Mouse (Mus musculus): Measurements from ENCODE around the gene Usp50. TPM values are rescaled to one million over a fixed set of nuclear protein-coding genes. Genes with fewer than 3 reads are reported as not detected.

Gene Usp50
- total RNA-seq, 2 experiments from 2014 or later = 0.17 TPM; not detected in 1

DNA sequence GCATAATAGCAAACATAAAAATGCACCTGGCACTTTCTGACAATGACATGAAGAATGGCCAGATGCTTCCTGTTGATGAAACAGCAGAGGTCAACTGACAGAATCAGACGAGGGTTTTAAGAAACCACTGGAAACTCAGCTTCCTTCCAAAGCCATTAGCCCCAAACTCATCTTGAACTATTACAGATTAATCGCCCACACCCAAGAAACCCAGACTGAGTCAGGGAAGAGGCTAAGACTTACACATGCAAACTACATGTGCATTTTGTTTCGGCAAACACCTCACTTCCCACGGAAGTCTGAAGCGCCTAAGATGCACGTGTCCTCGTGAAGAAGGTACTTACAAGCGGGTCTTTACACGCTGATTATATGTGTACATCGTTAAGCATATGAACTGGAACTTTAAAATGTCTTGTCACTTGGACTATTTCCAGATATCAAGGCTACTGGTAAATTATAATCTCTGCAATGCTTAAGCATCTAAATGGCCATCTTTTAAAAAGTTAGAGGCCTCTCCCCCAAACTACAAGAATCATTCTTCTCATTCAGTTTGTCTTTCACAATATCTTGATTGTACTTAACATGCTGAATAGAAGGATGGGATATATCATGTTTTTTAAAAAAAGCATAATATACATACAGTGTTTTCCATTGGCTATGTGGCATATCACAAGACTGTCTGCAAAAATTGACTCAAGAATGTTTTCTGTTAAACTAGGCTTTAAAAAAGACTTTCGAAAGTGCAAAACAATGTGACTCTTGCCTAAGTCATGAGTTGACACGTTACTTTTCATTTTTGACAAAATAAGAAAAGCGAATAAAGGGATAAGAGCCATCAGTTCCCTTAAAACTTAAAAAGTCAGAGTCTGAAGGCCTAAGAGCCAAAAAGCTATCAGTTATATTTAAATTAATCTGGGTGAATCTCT, 109.7 kb downstream of the Usp50 start:
- intact Hi-C loops (cut with DNase I) = loop anchor here (2.0 kb wide), 1 partner anchor 33 kb away; the partner anchor contains the start of gene Usp8
- DNase-seq = no peak

- no peak for DNase-seq
- intact Hi-C loops (cut with DNase I) = no loop called here
Observed at GRCm38 (mm10) chr2:126668621-126669252, 114.5 kb downstream of the Usp50 start.

DNA sequence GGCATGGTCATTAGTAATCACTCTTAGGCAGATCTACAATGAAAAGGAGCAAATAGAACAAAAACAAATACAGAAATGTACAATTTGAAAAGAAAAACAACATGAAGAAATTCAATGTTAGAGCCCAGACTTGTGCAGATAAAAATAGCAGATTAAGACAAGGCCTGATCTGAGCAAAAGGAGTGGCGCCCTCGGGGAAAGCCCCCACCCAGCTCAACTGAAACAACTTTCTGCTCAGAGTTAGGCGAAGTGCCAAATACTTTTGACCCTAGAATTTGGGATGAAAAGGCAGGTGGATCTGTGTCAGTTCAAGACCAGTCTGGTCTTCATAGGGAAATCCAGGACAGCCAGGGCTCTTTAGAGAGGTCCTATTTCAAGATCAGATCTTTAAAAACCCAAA, 117.3 kb downstream of the Usp50 start:
- intact Hi-C loops (cut with DNase I) = loop anchor here (2.0 kb wide), 1 partner anchor 73 kb away; no protein-coding TSS in a partner anchor
- no peak for DNase-seq

- intact Hi-C loops (cut with DNase I) = no loop called here
- peak in 1 of 2 experiments; percentile 24 for DNase-seq
Observed at GRCm38 (mm10) chr2:126663481-126663880, 119.8 kb downstream of the Usp50 start.

Other genes starting within 250 kb of the Usp50 start
- 1 to 10 TPM in 1 of 2 experiments, not detected in 1; 1.2 TPM for gene Slc27a2, start 231.1 kb downstream of the Usp50 start, total RNA-seq (2021)
- gene Hdc, start 164.2 kb downstream of the Usp50 start, total RNA-seq (2021) = 1 to 10 TPM; 2.6 to 3.2 TPM
- gene Gabpb1, start 107.1 kb downstream of the Usp50 start, total RNA-seq (2021) = 10 to 100 TPM; 14.2 to 17.4 TPM
- 10 to 100 TPM; 29.3 to 31.9 TPM for gene Usp8, start 76.1 kb downstream of the Usp50 start, total RNA-seq (2021)
- gene Trpm7, start 92.8 kb upstream of the Usp50 start, total RNA-seq (2021) = 10 to 100 TPM; 40.6 to 43.6 TPM
- gene Sppl2a, start 149.8 kb upstream of the Usp50 start, total RNA-seq (2021) = 10 to 100 TPM; 45.3 to 49.5 TPM
- gene Ap4e1, start 225.2 kb upstream of the Usp50 start, total RNA-seq (2021) = 1 to 10 TPM; 7.3 to 8.7 TPM